Mouse (Mus musculus) bone marrow macrophage, adult 2 months (primary cell): ENCODE measurements at regions not wholly inside any gene's neighbourhood (a gene's known extent, or its start where the extent isn't known, plus 50 kb on each side); places are given as distances from the start of the nearest gene placed in this dataset.

ENCODE experiments used
- CTCF ChIP-seq: IDR thresholded peaks from 2 replicates; pipeline ENCODE4 v1.5.1; 2012; ENCODE audit warnings: low read depth, mild to moderate bottlenecking, low read length, moderate library complexity
- POLR2A ChIP-seq: IDR thresholded peaks from 2 replicates; pipeline ENCODE4 v1.6.1; 2012; ENCODE audit warnings: mild to moderate bottlenecking, low read depth, low read length, borderline replicate concordance

GRCm38 (mm10) chr6:31202594-31202993, 195.9 kb upstream of the Mkln1 start:
- TF ChIP-seq CTCF (no peak), POLR2A (no peak)
